Mouse (Mus musculus) CH12.LX (cell line): ENCODE results near the gene A330070K13Rik. TPM values are rescaled to one million over a fixed set of nuclear protein-coding genes. Genes with fewer than 3 reads are reported as not detected.

Experiments
- DNase-seq: peaks from one replicate; pipeline ENCODE4 v3.0.0-alpha.2; 2013; ENCODE audit errors: extremely low read depth
- H3K27ac ChIP-seq: 2 replicates; pipeline ENCODE4 v1.5.1; 2012; ENCODE audit warnings: low read depth, mild to moderate bottlenecking, control low read depth, moderate library complexity; ENCODE audit not compliant: insufficient read depth
- H3K27me3 ChIP-seq: replicated peaks from 2 replicates; pipeline ENCODE3; 2012; ENCODE audit warnings: inconsistent platforms
- H3K36me3 ChIP-seq, 2 experiments: replicated peaks in 1 of 2; 2 replicates each; pipeline versions ENCODE3 to v1.6.1; 2012; ENCODE audit warnings: inconsistent platforms in 1 of 2, low read length in 1 of 2, mild to moderate bottlenecking in 1 of 2, mixed read lengths in 1 of 2, moderate library complexity in 1 of 2; ENCODE audit not compliant: control insufficient read depth in 1 of 2, insufficient read depth in 1 of 2
- H3K4me1 ChIP-seq, 2 experiments: 2 replicates each; pipeline ENCODE4 v1.6.1; 2012; ENCODE audit warnings: inconsistent platforms in 1 of 2, moderate library complexity in 1 of 2; ENCODE audit not compliant: insufficient read depth in 2 of 2, control insufficient read depth in 1 of 2
- H3K4me2 ChIP-seq: 2 replicates; pipeline ENCODE4 v1.6.1; 2012; ENCODE audit warnings: low read depth, mild to moderate bottlenecking, control low read depth; ENCODE audit not compliant: poor library complexity, insufficient read depth, severe bottlenecking
- H3K4me3 ChIP-seq, 3 experiments: fragments of 150-350 bp in 1 of 3; sonication (generic) in 1 of 3; replicated peaks in 1 of 3; 2 replicates each; pipeline versions ENCODE3 to v1.5.1; 2011 to 2012; ENCODE audit warnings: low read depth in 2 of 3, low read length in 2 of 3, mild to moderate bottlenecking in 2 of 3, moderate library complexity in 2 of 3, control low read depth in 1 of 3, improper control_type of control experiment in 1 of 3, inconsistent platforms in 1 of 3, mixed read lengths in 1 of 3; ENCODE audit not compliant: poor library complexity in 1 of 3
- H3K79me2 ChIP-seq: replicated peaks from 2 replicates; pipeline ENCODE4 v1.6.1; 2012; ENCODE audit warnings: mild to moderate bottlenecking, moderate library complexity; ENCODE audit not compliant: control insufficient read depth, poor library complexity, insufficient read depth, severe bottlenecking; ENCODE audit errors: extremely low read depth
- H3K9ac ChIP-seq: 2 replicates; pipeline ENCODE4 v1.6.1; 2012; ENCODE audit warnings: low read depth, mild to moderate bottlenecking, control low read depth, moderate library complexity; ENCODE audit not compliant: insufficient read depth
- H3K9me3 ChIP-seq: replicated peaks from 2 replicates; pipeline ENCODE3; 2012; ENCODE audit warnings: low read length, inconsistent platforms, mixed read lengths
- CHD2 ChIP-seq: IDR thresholded peaks from 2 replicates; pipeline ENCODE4 v1.6.1; 2011; ENCODE audit warnings: low read length, improper control_type of control experiment
- E2F4 ChIP-seq: IDR thresholded peaks from 2 replicates; pipeline ENCODE4 v1.6.1; 2011; ENCODE audit warnings: low read depth, low read length, improper control_type of control experiment; ENCODE audit not compliant: insufficient replicate concordance
- EP300 ChIP-seq: IDR thresholded peaks from 2 replicates; pipeline ENCODE4 v1.6.1; 2011; ENCODE audit warnings: low read length, improper control_type of control experiment
- ETS1 ChIP-seq: conservative IDR thresholded peaks from 2 replicates; pipeline ENCODE4 v1.6.1; 2012; ENCODE audit warnings: low read depth, mild to moderate bottlenecking, inconsistent platforms, low read length, improper control_type of control experiment, moderate library complexity
- GABPA ChIP-seq: IDR thresholded peaks from 2 replicates; pipeline ENCODE4 v1.6.1; 2012; ENCODE audit warnings: low read depth, low read length, improper control_type of control experiment, inconsistent platforms; ENCODE audit not compliant: insufficient replicate concordance
- IRF4 ChIP-seq: IDR thresholded peaks from 2 replicates; pipeline ENCODE4 v1.6.1; 2014; ENCODE audit warnings: low read depth, mild to moderate bottlenecking, inconsistent platforms, low read length, improper control_type of control experiment
- JUN ChIP-seq: IDR thresholded peaks from 2 replicates; pipeline ENCODE4 v1.6.1; 2011; ENCODE audit warnings: low read depth, mild to moderate bottlenecking, low read length, improper control_type of control experiment, moderate library complexity; ENCODE audit not compliant: insufficient read depth
- JUND ChIP-seq: conservative IDR thresholded peaks from 2 replicates; pipeline ENCODE4 v1.6.1; 2011; ENCODE audit warnings: low read depth, low read length, improper control_type of control experiment
- MAFK ChIP-seq: IDR thresholded peaks from 2 replicates; pipeline ENCODE4 v1.6.1; 2011; ENCODE audit warnings: low read length, improper control_type of control experiment; ENCODE audit not compliant: insufficient replicate concordance
- MAX ChIP-seq: IDR thresholded peaks from 2 replicates; pipeline ENCODE4 v1.6.1; 2011; ENCODE audit warnings: low read length, improper control_type of control experiment
- MAZ ChIP-seq: IDR thresholded peaks from 2 replicates; pipeline ENCODE4 v1.6.1; 2012; ENCODE audit warnings: low read depth, mild to moderate bottlenecking, inconsistent platforms, low read length, improper control_type of control experiment, moderate library complexity
- MXI1 ChIP-seq: IDR thresholded peaks from 2 replicates; pipeline ENCODE4 v1.6.1; 2011; ENCODE audit warnings: mild to moderate bottlenecking, low read depth, low read length, improper control_type of control experiment
- NRF1 ChIP-seq: IDR thresholded peaks from 2 replicates; pipeline ENCODE4 v1.6.1; 2014; ENCODE audit warnings: low read depth, mild to moderate bottlenecking, inconsistent platforms, low read length, improper control_type of control experiment, moderate library complexity
- PAX5 ChIP-seq: IDR thresholded peaks from 2 replicates; pipeline ENCODE4 v1.6.1; 2012; ENCODE audit warnings: low read length, inconsistent platforms, mixed read lengths
- POLR2AphosphoS2 ChIP-seq: IDR thresholded peaks from 2 replicates; pipeline ENCODE4 v1.6.1; 2011; ENCODE audit warnings: low read depth, low read length, improper control_type of control experiment
- RCOR1 ChIP-seq: conservative IDR thresholded peaks from 2 replicates; pipeline ENCODE4 v1.6.1; 2012; ENCODE audit warnings: low read depth, mild to moderate bottlenecking, inconsistent platforms, low read length, improper control_type of control experiment
- SIN3A ChIP-seq: IDR thresholded peaks from 2 replicates; pipeline ENCODE4 v1.6.1; 2012; ENCODE audit warnings: low read length, improper control_type of control experiment, inconsistent platforms
- SMC3 ChIP-seq: IDR thresholded peaks from 2 replicates; pipeline ENCODE4 v1.6.1; 2011; ENCODE audit warnings: low read depth, low read length, improper control_type of control experiment
- TBP ChIP-seq: conservative IDR thresholded peaks from 2 replicates; pipeline ENCODE4 v1.6.1; 2011; ENCODE audit warnings: low read depth, low read length, improper control_type of control experiment
- TCF12 ChIP-seq: IDR thresholded peaks from 2 replicates; pipeline ENCODE4 v1.6.1; 2014; ENCODE audit warnings: low read depth, mild to moderate bottlenecking, inconsistent platforms, low read length, improper control_type of control experiment
- USF2 ChIP-seq: conservative IDR thresholded peaks from 2 replicates; pipeline ENCODE4 v1.6.1; 2011; ENCODE audit warnings: low read depth, low read length, improper control_type of control experiment
- ZC3H11A ChIP-seq: IDR thresholded peaks from 2 replicates; pipeline ENCODE4 v1.6.1; 2012; ENCODE audit warnings: low read depth, mild to moderate bottlenecking, inconsistent platforms, low read length, improper control_type of control experiment
- ZKSCAN1 ChIP-seq: IDR thresholded peaks from 2 replicates; pipeline ENCODE4 v1.6.1; 2012; ENCODE audit warnings: low read depth, inconsistent platforms, low read length, improper control_type of control experiment, borderline replicate concordance
- dilution Hi-C: fragments of 300-500 bp; cut with MboI; formaldehyde crosslinking; loops from 2 replicates; pipeline ENCODE4 v1.14.3; 2020; ENCODE audit warnings: low sequenced_read_pairs; ENCODE audit not compliant: extremely low pct_unique_long_range_greater_than_20kb, extremely low pct_ligation_motif_present
- in situ Hi-C: fragments of 300-500 bp; cut with MboI; formaldehyde crosslinking; loops from 3 replicates; pipeline ENCODE4 v1.14.3; 2019; ENCODE audit warnings: low sequenced_read_pairs, low pct_ligation_motif_present, low pct_unique_long_range_greater_than_20kb, mixed read lengths
- polyA plus RNA-seq: library from polyadenylated mRNA; unstranded; fragments of >175 nt; gene quantifications from 2 replicates; pipeline ENCODE4 v1.2.1, GENCODE M21; 2012; ENCODE audit warnings: low read depth; ENCODE audit not compliant: insufficient read length
- total RNA-seq, 2 experiments: library from RNA; depleted of rRNA; stranded (reverse); fragments of 300-350 nt in 1 of 2; fragments of >200 nt in 1 of 2; gene quantifications; 2 replicates each; pipeline ENCODE4 v1.2.3; 2012 to 2014

A330070K13Rik gene
- total and polyA plus RNA-seq, 3 experiments: not detected

GRCm38 (mm10) chr5:130394386-130394785, 10.0 kb upstream of the A330070K13Rik start:
- peaks cover 1% of the 10 kb centered on the region for H3K27me3 ChIP-seq
- dilution Hi-C loops: no loop called here
- no peaks in the 10 kb centered on the region for H3K4me1 ChIP-seq
- no peak overlapping the region for H3K27ac ChIP-seq
- no peaks in the 10 kb centered on the region for H3K79me2 ChIP-seq
- no peak for TF ChIP-seq MXI1
- TF ChIP-seq MAZ: no peak
- no peak for TF ChIP-seq TBP
- no peak for TF ChIP-seq USF2
- no peak for TF ChIP-seq E2F4
- no peak for TF ChIP-seq MAX
- no peak for TF ChIP-seq ZC3H11A
- TF ChIP-seq IRF4: no peak
- no peak for TF ChIP-seq NRF1
- TF ChIP-seq GABPA: no peak
- TF ChIP-seq JUND: no peak
- TF ChIP-seq PAX5: no peak
- TF ChIP-seq SIN3A: no peak
- no peak for TF ChIP-seq RCOR1
- TF ChIP-seq ZKSCAN1: no peak
- TF ChIP-seq ETS1: no peak
- TF ChIP-seq TCF12: no peak
- TF ChIP-seq, all 38 proteins: peak for 0
- no peak for DNase-seq
- in situ Hi-C loops: no loop called here
- no peak overlapping the region for H3K4me2 ChIP-seq
- no peak overlapping the region for H3K4me3 ChIP-seq
- H3K9me3 ChIP-seq: peaks cover 18% of the 10 kb centered on the region
- H3K36me3 ChIP-seq: no peaks in the 10 kb centered on the region
- H3K9ac ChIP-seq: no peak overlapping the region

- dilution Hi-C loops: no loop called here
- Histone ChIP-seq H3K27ac (no peak overlapping the region), H3K4me1 (no peaks in the 10 kb centered on the region), H3K9me3 (peaks cover 12% of the 10 kb centered on the region), H3K4me3 (no peak overlapping the region), H3K27me3 (peaks cover 1% of the 10 kb centered on the region), H3K36me3 (no peaks in the 10 kb centered on the region), H3K9ac (no peak overlapping the region), H3K79me2 (no peaks in the 10 kb centered on the region), H3K4me2 (no peak overlapping the region)
- in situ Hi-C loops: no loop called here
- DNase-seq: no peak
- TF ChIP-seq ZC3H11A: no peak
- TF ChIP-seq MAFK: no peak
- no peak for TF ChIP-seq TBP
- TF ChIP-seq EP300: no peak
- no peak for TF ChIP-seq POLR2AphosphoS2
- TF ChIP-seq MAZ: no peak
- no peak for TF ChIP-seq JUN
- TF ChIP-seq NRF1: no peak
- TF ChIP-seq CHD2: no peak
- TF ChIP-seq SMC3: no peak
These were observed 9.4 kb upstream of the A330070K13Rik start for GRCm38 (mm10) chr5:130393618-130394355.
